Mouse (Mus musculus) macrophage (primary cell): Measurements from ENCODE around the gene E130309D02Rik. TPM values are rescaled to one million over a fixed set of nuclear protein-coding genes. Genes with fewer than 3 reads are reported as not detected.

Experiments
- H3K27ac ChIP-seq: fragments of 350-480 bp; formaldehyde crosslinking; 2 replicates; pipeline ENCODE4 v1.9.0; 2021
- H3K36me3 ChIP-seq: fragments of 350-480 bp; formaldehyde crosslinking; 2 replicates; pipeline ENCODE4 v1.9.0; 2021; ENCODE audit errors: inconsistent target
- H3K4me3 ChIP-seq: fragments of 350-480 bp; formaldehyde crosslinking; 2 replicates; pipeline ENCODE4 v1.9.0; 2021; ENCODE audit errors: inconsistent target
- H3K79me2 ChIP-seq: fragments of 350-480 bp; formaldehyde crosslinking; 2 replicates; pipeline ENCODE4 v1.9.0; 2021; ENCODE audit errors: inconsistent target
- WGBS: methylation state at CpG from one replicate; pipeline ENCODE4 v1.1.7; 2026; ENCODE audit warnings: inconsistent platforms; ENCODE audit not compliant: missing documents; 5-methylcytosine and 5-hydroxymethylcytosine counted together
- polyA plus RNA-seq: library from polyadenylated mRNA; stranded (reverse); fragments of 250-400 nt; gene quantifications from 3 replicates; pipeline ENCODE4 v1.2.4, GENCODE M21; 2018; ENCODE audit warnings: inconsistent platforms

The E130309D02Rik gene
- polyA plus RNA-seq, 1 experiment from 2014 or later: 11.1 TPM

DNA sequence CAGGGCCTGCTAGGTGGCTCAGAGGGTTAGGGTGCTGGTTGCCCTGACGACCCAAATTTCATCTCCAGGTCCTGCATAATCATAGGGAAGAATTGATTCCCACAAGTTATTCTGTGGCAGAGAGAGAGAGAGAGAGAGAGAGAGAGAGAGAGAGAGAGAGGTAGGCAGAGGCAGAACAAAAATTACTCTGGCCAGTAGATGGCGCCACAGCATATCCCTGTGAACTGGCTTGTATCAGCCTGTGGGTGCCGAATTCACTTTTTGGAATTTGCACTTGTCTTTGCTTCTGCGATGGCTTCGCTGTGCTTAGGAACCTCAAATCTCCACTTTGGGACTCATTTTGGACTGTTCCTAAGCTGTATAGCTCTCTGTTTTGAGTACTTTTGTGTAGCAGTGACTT is 18.7 kb upstream of the E130309D02Rik start:
- no peaks in the 10 kb centered on the region for H3K36me3 ChIP-seq
- WGBS: 8% methylated on average over 5 of the region's 5 CpGs
- peaks cover under 1% of the 10 kb centered on the region; the same call in 1 of the 2 replicates for H3K79me2 ChIP-seq
- H3K4me3 ChIP-seq: no peak overlapping the region
- H3K27ac ChIP-seq: no peak overlapping the region

DNA sequence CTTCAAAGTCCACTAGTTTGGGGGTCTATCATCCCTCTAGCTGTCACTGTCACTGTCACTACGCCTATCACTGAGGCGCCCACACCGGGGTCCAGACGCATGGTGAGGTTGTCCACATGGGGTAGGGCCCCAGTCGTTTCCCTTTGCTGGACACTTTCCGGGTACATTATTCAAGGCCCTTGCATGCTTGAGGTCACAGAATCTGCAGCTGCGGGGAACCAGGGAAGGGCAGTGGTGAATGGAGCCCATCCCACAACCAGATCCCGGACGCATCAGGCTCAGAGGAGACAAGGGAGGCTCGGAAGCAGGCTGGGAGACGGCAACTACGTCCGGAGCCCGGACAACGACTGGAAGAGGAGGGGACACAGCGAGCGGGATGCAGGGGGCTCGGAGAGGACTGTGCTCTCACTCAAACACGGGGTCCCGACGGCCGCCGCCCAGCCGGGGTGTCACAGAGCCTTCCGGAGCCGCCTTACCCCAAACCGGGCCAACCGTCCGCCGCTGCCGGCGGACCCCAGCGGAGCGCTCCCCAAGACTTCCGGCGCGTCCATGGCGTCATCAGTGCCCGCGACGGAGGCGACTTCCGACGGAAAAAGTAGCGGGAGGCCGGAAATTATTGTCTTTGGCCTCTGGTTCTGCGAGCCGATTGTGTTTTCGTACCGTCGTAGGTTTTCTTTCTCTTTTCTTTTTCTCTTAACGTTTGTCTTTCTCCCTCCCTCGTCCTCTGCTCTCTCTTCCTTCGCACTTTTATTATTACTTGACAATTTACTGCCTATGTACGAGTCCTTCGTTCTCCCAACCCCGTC is 13.7 kb upstream of the E130309D02Rik start, which contains the start of gene Zdhhc4:
Gene Zdhhc4 (minus strand): TSS at position 567 of the 806 bp plus-strand sequence.
- under 1% methylated on average over 57 of the region's 57 CpGs for WGBS
- H3K36me3 ChIP-seq: peaks cover 26% of the 10 kb centered on the region; the same call in 1 of the 2 replicates
- peak within 1 kb of the TSS; percentile 49 for H3K27ac ChIP-seq
- H3K79me2 ChIP-seq: peaks cover 20% of the 10 kb centered on the region
- peak within 1 kb of the TSS; percentile 97 for H3K4me3 ChIP-seq

DNA sequence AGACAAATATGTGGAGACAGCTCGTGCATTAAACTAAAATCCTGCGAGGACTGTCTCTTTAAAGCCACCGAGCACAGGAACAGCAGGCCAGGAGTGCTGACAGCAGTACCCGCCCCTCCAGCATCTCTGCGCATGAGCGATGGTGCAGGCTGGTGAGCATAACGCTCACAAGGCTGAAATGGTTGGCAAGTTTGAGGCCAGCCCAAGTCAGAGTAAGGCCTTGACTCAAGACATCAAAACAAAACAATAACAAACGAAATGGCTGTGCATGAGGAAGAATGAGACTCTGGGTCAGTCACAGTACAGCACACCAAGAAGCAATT is 2.1 kb upstream of the E130309D02Rik start:
- 85% methylated on average over 8 of the region's 8 CpGs for WGBS
- Histone ChIP-seq H3K36me3 (peaks cover 49% of the 10 kb centered on the region), H3K79me2 (peaks cover 16% of the 10 kb centered on the region), H3K27ac (no peak overlapping the region), H3K4me3 (no peak overlapping the region)

DNA sequence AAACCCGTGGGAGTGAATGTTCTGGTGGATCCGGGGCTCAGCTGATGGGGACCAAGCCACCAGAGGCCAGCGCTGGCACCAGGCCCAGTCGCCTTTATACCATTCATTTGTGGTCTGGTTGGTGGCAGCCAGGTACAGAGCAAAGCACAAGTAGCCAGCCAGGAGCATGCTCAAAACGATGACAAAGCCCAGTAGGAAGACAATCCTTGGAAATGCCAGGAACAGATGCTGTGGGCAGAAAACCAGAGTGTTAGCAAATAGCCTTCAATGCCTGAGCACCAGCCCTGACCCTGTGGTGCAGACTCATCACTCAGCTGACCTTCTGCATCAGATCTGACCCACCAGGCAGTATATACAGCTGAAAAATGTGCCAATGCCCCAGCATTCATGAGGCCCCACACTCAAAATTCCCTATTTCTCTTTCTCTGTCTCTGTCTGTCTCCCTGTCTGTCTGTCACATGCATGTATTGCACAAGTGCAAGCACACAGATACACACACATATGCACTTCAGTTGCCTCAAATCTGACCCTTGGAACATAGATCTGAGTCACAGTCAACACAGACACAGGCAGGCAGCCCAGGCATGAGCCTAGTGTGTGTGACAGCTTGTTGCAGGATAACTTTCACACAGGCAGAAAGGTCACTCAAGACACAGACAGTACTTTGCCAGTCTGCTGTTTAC is 1.6 kb upstream of the E130309D02Rik start:
- Histone ChIP-seq H3K27ac (no peak overlapping the region), H3K4me3 (no peak overlapping the region), H3K79me2 (peaks cover 17% of the 10 kb centered on the region), H3K36me3 (peaks cover 45% of the 10 kb centered on the region)
- 97% methylated on average over 3 of the region's 5 CpGs for WGBS

DNA sequence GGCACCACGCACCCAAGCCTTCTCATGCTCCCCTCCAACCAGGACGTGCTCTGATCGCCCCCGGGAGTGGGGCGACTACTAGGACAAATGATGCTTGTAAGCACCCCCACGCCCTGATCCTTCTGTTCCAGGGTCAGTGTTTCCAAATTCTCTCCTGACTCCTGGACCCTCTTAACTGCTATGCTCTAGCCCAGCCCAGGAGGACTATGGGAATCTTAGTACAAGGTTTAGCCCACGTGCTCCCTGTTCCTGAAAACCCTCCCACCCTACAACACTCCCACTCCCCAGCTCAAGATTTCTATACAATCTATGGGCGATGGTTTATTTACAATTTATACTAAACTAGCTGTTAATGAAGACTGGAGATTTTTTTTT is 341 bp upstream of the E130309D02Rik start:
- no peak overlapping the region for H3K27ac ChIP-seq
- peaks cover 50% of the 10 kb centered on the region for H3K36me3 ChIP-seq
- H3K4me3 ChIP-seq: no peak overlapping the region
- WGBS: 26% methylated on average over 8 of the region's 8 CpGs
- H3K79me2 ChIP-seq: peaks cover 29% of the 10 kb centered on the region

DNA sequence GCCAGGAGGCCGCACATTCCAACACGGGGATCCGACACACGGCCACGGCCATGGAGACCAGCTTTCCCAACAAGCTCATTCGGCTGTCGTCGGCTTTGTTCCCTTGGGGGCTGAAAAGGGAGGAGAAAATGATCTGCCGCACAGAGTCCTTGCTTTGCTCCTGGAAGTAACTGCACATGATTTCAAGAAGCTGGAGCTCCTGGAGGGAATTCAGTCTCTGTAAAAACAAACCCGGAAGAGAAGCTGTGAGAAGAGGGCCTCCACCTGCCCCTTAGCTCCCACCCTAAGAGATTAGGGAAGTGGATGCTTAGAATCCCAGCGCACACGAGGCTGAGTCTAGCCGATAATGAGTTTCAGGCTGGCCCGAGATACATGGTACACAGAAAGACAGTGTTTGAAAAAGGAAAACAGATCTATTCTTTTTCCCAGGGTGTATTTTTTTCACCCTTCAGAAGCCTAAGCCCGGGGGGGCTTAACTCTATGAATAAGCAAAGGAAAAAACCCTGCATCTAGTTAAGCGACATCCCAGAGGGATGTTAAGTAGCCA is 904 bp downstream of the E130309D02Rik start:
- Histone ChIP-seq H3K79me2 (peaks cover 41% of the 10 kb centered on the region), H3K36me3 (peaks cover 52% of the 10 kb centered on the region), H3K27ac (no peak overlapping the region), H3K4me3 (peak overlapping the region; percentile 47)
- 23% methylated on average over 16 of the region's 16 CpGs for WGBS

DNA sequence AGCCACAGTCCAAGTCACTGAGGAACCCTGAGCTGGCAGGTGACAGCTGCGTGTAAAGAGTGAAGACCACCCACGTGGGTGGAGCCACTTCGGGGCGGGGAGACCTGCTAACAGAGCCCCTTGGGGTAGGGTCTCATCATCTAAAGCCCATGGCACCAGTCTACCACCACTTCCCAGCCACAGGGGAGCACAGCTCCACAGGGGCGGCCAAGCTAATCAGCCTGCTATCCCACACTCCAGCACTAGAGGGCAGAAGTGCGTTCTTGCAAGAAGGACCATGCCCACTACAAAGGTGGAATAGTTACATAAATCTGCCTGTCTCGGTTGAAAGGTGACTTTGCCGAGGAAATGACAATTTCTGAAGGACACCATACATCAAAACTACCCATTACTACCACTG is 3.3 kb downstream of the E130309D02Rik start:
- Histone ChIP-seq H3K36me3 (peaks cover 53% of the 10 kb centered on the region), H3K4me3 (no peak overlapping the region), H3K27ac (no peak overlapping the region), H3K79me2 (peaks cover 65% of the 10 kb centered on the region)
- 60% methylated on average over 8 of the region's 8 CpGs for WGBS

DNA sequence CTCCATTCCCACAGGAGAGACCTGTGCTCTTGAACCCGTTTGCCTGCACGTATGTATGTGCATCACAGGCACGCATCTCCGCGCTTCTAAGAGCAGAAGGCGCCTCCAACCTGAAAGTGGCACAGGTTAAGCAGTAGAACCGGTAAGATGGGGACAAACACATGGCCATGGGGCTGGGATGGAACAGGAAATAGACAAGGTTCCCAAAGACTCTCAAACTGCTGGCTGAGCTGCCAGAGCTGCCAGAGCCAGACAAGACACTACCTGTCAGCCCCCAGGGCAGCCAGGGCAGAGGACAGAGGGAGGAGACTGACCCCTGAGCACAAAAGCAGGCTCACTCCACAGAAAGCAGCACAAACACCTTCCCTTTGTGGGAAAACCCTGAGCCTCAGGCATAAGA is 5.2 kb downstream of the E130309D02Rik start:
- Histone ChIP-seq H3K4me3 (no peak overlapping the region), H3K36me3 (peaks cover 61% of the 10 kb centered on the region), H3K79me2 (peaks cover 84% of the 10 kb centered on the region), H3K27ac (no peak overlapping the region)
- WGBS: 97% methylated on average over 7 of the region's 7 CpGs

DNA sequence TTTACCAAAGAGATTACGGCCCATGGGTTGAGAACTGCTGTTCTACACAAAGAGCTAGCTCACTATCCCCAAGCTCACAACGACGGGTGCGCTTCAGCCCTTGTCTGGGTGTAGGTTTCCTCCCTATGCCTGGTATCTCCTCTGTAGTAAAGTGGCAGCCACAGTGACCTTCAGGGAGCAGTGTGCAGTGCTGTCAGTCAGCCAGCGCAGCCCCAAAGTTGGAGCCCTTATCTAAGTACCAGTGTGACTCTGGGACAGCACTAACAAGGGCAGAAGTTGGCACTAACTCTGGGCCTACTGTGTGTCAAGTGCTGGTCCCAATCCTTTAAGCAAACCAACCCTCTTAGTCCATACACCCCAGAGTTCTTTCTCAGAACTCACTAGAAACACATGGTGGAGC is 6.3 kb downstream of the E130309D02Rik start:
- 95% methylated on average over 5 of the region's 5 CpGs for WGBS
- Histone ChIP-seq H3K27ac (no peak overlapping the region), H3K4me3 (no peak overlapping the region), H3K36me3 (peaks cover 68% of the 10 kb centered on the region), H3K79me2 (peaks cover 88% of the 10 kb centered on the region)

DNA sequence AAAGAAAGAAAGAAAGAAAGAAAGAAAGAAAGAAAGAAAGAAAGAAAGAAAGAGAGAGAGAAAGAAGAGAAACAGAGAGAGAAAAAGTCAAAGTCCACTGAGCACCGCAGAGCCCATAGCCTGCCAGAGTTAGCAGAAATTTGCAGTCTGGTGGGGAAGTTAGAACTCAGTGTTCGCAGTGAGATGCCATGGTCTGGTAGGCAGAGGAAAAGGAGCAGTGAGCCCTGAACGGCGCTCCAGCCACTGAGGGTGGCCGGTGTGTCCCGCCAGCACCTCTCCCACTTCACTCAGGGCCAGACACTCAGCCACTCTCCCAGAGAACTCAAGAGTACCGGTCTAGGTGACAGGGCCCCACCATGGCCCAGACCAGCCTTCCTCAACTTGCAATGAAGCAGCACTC is 10.9 kb downstream of the E130309D02Rik start:
- H3K4me3 ChIP-seq: no peak overlapping the region
- WGBS: 95% methylated on average over 7 of the region's 7 CpGs
- H3K36me3 ChIP-seq: peaks cover 65% of the 10 kb centered on the region

DNA sequence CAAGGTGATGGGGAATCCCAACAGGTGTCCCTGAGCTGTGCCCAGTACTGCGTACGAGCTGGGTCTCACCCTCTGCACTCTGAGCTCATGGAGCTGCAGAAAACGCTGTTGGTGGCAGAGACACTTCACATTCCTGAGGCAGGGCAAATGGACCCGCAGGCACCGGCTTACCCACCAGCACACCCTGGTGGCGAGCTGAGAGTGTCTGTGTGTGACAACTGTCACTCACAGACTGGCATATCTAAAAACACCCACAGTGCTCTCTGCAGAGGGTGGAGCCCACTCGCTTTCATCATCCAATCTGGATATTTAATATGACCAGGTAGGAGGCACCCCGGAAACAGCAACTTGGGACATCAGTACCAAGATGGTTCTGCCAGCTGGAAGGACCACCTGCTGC is 13.9 kb downstream of the E130309D02Rik start:
- Histone ChIP-seq H3K36me3 (peaks cover 38% of the 10 kb centered on the region), H3K27ac (no peak overlapping the region), H3K79me2 (peaks cover 39% of the 10 kb centered on the region; the same call in 1 of the 2 replicates), H3K4me3 (no peak overlapping the region)
- WGBS: 75% methylated on average over 8 of the region's 8 CpGs

More for the DNA sequence above, 10.9 kb downstream of the E130309D02Rik start:
- Histone ChIP-seq H3K27ac (no peak overlapping the region), H3K79me2 (peaks cover 68% of the 10 kb centered on the region; the same call in 1 of the 2 replicates)

DNA sequence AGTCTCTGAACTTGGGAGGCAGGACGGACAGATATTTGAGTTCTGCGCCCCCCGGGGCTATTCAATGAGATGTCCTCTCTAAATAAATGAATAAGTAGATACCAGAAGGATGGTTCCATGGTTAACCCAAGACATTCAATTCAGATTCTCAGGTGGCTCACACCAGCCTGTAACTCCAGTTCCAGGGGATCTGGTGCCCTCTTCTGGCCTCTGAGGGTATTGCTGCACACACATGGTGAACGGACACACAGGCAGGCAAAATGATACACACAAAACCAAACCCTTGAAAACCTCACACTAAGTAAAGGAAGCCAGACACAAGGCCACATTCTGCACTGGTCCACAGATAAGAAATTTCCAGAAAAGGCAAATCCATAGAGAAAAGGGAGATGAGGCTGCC is 15.5 kb downstream of the E130309D02Rik start:
- Histone ChIP-seq H3K27ac (no peak overlapping the region), H3K36me3 (peaks cover 28% of the 10 kb centered on the region; the same call in 1 of the 2 replicates), H3K79me2 (peaks cover 22% of the 10 kb centered on the region; the same call in 1 of the 2 replicates), H3K4me3 (no peak overlapping the region)
- WGBS: 84% methylated on average over 4 of the region's 4 CpGs

DNA sequence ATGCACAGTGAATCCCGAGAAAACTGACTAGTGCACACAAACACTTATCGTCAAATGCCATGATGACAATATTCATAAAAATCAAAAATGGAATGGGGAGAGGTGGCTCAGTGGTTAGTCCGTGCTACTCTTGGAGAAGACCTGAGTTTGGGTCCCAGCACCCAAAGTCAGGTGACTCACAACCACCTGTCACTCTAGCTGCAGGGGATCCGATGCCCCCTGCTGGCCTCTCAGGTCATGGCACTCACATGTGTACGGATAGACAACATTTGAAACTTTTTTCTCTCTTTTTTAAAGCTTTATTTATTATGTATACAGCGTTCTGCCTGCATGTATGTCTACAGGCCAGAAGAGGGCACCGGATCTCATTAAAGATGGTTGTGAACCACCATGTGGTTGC is 16.8 kb downstream of the E130309D02Rik start:
- no peak overlapping the region for H3K4me3 ChIP-seq
- peaks cover 19% of the 10 kb centered on the region; the same call in 1 of the 2 replicates for H3K36me3 ChIP-seq
- H3K79me2 ChIP-seq: peaks cover 10% of the 10 kb centered on the region; the same call in 1 of the 2 replicates
- no peak overlapping the region for H3K27ac ChIP-seq
- 96% methylated on average over 6 of the region's 7 CpGs for WGBS

DNA sequence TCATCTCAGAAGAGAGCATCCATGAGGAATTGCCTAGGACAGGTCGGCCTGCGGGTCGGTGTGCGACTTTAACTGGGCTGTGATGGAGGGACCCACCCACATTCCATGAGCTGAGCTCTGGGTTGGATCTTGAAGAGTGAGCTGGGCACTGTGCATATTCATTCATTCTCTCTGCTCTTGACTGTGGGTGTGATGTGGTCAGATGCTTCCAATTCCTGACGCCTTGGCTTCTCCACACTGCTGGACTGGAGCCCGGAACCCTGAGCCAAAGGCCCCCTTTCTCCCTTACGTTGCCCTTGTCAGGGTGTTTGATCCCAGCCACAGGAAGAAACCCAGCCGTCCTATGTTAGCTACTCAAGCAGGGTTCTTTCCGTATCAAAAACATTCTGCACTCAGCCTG is 17.2 kb downstream of the E130309D02Rik start:
- peaks cover 6% of the 10 kb centered on the region; the same call in 1 of the 2 replicates for H3K79me2 ChIP-seq
- WGBS: 95% methylated on average over 9 of the region's 9 CpGs
- H3K4me3 ChIP-seq: no peak overlapping the region
- no peak overlapping the region for H3K27ac ChIP-seq
- peaks cover 18% of the 10 kb centered on the region; the same call in 1 of the 2 replicates for H3K36me3 ChIP-seq

DNA sequence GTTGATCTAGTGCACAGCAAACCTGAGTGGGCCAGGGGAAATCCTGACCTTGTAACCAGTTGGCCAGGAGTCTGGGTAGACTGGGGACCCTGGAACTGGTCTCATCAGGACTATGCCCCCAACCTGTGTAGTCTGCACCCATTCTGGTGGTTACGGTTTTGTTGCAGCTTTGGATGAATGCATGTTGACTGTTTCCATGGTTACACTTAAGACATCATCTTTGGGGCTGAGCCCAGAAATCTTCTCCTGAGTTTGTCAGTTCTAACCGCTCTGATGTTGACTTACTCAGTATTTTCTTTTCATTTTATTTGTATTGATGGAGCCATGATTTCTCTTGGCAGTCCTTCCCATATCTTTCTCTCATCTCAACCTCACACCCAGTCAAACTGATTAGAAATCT is 19.8 kb downstream of the E130309D02Rik start:
- Histone ChIP-seq H3K4me3 (no peak overlapping the region), H3K27ac (no peak overlapping the region), H3K36me3 (no peaks in the 10 kb centered on the region), H3K79me2 (no peaks in the 10 kb centered on the region)
- 92% methylated on average over 2 of the region's 2 CpGs for WGBS
